Mouse (Mus musculus) regulatory T cell (primary cell): Measurements from ENCODE around the gene Gm12666.
"Not testable (repeated sequence)": the region's sequence is repeated elsewhere in the genome, so short reads cannot be mapped to it uniquely, and the experiment has no call there.

Source experiments
- in situ Hi-C: fragments of 300-600 bp; cut with MboI, MseI; formaldehyde crosslinking; loops from one replicate; pipeline ENCODE4 v1.15.1; 2025; ENCODE audit warnings: high pct_unique_total_duplicates

Gm12666 gene

GRCm38 (mm10) chr4:92191649-92192048 is at the start of gene Gm12666:
TSS of gene Gm12666 (minus strand) at chr4:92191749.
- in situ Hi-C loops = not testable (repeated sequence)

GRCm38 (mm10) chr4:92226326-92226725 is 34.8 kb upstream of the Gm12666 start:
- in situ Hi-C loops = no loop called here

DNA sequence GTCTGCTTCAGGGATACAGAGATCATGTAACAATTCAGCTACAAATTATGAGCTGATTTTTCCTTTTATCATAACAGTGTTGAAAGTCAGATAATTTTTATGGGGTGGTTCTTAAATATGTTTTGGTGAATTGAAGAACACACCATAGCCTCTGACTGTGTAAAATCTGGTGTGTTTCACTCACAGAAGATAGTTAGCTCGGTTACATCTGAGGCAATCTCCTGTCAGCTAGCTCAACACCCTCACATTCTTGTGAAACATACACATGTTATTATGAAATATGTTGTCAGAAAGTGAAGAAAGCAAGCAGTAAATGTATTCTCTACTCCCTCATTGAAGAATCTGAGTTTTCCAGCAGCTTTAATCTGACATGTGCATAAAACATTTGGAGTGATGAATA is 24.7 kb upstream of the Gm12666 start:
- in situ Hi-C loops = loop anchor here (25.0 kb wide), 1 partner anchor 1546 kb away; no protein-coding TSS in a partner anchor

DNA sequence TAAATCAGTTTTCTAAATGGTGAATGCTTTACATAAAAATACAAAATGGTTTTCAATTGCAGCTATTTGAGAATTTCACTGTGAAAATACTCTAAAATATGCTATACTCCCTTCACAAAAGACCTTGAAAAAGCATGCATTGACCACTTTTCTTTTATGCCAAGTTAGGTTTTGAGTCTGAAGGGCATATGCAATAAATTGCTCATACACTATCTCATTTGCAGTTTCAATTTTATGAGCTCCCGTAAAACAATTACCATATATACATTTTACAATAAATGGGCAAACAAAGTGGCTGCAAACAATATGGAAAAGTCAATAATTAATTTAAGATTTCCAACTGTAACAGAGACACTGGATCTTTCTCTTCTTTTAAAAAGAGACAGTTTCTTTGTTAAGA is 38.9 kb downstream of the Gm12666 start:
- in situ Hi-C loops = no loop called here

DNA sequence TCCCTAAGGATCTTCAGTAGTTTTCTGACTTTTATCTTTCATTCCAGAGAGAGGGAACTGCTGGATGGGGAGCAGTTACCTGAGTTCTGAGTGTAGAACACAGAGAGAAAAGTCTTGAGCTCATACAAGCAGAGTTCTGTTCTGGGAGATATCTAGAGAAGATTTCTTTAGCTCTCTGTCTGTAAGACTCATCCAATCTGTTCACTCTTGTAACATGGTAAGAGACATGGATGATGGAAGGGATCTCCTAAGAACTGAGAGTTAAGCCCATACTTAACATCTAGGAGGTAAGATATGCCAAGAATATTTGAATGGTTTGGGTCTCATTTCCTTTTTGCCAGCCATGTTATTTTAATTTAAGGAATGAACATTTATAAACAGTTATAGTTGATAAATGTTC is 44.4 kb downstream of the Gm12666 start, which contains the start of gene Izumo3:
TSS of gene Izumo3 (minus strand) at position 101 of the 400 bp plus-strand sequence.
- in situ Hi-C loops = no loop called here
